Mouse (Mus musculus): ENCODE results near the gene Gm19426.

Gm19426 gene

GRCm38 (mm10) chr2:84717357-84717756, 26.1 kb downstream of the Gm19426 start:
- DNase-seq: no peak

GRCm38 (mm10) chr2:84716423-84717355, 26.8 kb downstream of the Gm19426 start:
- DNase-seq: no peak

DNA sequence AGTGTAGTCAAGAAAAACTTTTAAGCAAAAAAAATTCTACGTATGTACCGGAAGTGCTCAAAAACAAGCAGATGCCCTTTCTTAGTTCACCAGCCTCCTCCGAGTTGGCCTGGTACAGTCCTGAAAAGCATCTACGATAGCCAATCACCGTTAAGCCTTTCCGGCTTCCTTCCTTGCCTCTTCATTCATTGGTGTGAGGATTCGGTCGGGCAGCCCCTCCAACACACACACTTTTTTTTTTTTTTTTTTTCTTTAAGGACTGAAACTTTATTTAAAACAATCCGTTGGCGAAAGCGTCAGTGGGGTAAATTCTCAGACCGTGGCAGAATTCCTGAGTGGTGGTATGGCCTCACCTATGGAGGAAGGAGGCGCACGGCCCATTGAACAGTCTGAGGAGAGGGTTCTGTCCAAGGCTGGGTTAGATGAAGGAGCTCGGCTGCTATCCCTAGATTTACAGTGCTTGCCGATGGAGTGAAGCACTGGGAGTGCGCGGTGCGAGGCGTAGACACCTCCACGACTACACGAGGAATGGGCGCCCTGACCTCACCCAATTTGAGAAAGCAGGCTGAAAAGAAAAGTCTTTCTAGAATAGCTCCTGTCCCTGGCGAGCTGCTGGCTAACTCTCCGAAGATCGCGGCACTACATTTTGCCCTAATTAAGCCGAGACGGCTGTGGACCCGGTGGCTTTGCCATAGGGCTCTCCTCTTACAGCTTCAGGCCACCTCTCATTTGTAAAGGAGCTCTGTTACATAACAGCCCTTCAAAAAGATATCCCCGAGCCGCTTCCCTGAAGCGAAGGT, 27.7 kb downstream of the Gm19426 start:
- peak; percentile 93 for DNase-seq

GRCm38 (mm10) chr2:84714811-84715561, 28.5 kb downstream of the Gm19426 start, which contains the start of gene Zdhhc5:
Gene Zdhhc5, minus strand, starts transcription at chr2:84715180.
- peak; percentile 99 for DNase-seq

DNA sequence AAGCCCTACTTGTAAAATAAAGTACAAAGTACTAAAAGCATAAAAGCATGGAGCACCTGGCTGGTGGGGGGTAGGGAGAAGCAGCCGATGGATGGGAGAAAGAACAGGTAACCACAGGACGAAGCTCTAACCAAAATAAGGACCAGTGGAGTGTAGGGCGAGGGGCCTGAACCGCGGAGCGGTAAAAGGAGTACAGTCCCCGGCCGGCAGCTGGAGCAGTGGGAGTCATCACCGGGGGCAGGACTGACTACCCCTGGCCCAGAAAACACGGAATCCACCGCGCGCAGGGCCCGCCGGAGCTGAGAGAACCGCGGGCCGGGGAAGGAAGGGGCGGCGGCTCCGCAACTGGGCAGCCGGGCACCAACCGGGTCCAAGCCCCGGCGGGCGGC, 29.0 kb downstream of the Gm19426 start:
- no peak for DNase-seq

DNA sequence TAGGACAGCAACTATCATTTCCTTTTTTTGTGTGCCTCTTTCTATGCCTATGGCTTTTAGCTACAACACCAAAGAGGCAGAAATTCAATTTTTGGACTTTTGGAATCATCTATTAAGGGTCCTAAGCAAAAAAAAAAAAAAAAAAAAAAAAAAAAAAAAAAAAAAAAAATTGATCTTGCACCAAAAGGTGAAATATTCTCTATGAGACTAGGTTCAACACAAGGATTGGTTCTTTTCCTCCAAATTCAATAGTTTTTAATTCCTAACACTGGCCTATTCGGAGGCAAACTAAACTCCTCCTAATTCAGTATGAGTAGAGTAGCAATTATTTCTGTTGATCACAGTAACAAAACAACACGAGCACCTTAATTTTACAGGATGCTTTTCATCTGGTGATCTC, 31.6 kb downstream of the Gm19426 start:
- DNase-seq: no peak

- DNase-seq: no peak
Measured at GRCm38 (mm10) chr2:84707523-84707922, 35.9 kb downstream of the Gm19426 start.

DNA sequence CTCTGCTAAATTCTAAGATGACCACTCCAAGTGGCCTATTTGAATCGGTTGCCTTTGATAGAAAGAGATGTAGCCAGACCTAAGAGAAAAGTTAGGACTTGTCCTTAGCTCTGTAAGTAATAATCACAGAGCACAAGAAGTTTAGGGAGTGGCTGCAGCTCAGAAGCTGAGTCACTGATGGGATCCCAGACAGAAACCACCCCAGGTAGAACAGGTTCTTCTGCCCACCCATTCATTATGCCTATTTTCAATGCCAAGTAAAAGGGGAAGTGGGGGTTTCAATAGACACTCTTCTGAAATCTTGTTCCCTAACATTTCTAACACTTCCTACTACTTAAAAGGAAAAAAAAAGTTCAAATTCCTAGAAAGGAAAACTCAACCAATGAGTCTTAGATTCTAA, 38.2 kb downstream of the Gm19426 start:
- DNase-seq: no peak

GRCm38 (mm10) chr2:84704329-84704728, 39.1 kb downstream of the Gm19426 start:
- no peak for DNase-seq

- no peak for DNase-seq
Measured at GRCm38 (mm10) chr2:84703497-84703896, 40.0 kb downstream of the Gm19426 start.

GRCm38 (mm10) chr2:84695007-84695695, 48.3 kb downstream of the Gm19426 start:
- no peak for DNase-seq
